Mouse (Mus musculus) liver, adult 2 months (tissue): ENCODE measurements around the gene Tnnt3.

Source experiments
- CTCF ChIP-seq: fragments of 200-500 bp; IDR thresholded peaks from 2 replicates; pipeline ENCODE4 v1.5.1; 2011; ENCODE audit warnings: low read depth, low read length, control low read depth
- POLR2A ChIP-seq: fragments of 200-500 bp; IDR thresholded peaks from 2 replicates; pipeline ENCODE4 v1.6.1; 2011; ENCODE audit warnings: low read length, control low read depth; ENCODE audit not compliant: insufficient read depth; ENCODE audit errors: extremely low read depth

DNA sequence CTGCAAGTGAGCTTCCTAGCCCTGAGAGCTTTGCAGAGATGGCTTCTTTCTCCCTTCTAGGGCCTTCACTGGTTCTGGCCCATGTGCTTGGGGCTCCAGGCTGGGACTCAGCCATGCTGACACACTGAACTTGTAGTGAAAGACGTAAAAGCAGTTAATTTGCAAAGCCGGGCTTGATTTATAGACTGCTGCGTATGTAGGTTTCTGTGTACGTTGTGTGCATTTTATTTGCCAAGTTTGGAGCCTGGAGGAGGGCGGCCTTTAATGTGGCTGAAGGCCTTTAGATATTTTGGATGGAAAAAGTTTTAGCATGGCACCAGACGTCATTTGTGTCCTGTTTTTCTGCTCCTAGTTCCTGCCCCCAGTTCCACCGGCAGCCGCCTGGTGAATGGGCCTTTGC is 41.2 kb downstream of the Tnnt3 start:
- TF ChIP-seq POLR2A (no peak), CTCF (no peak)
